Mouse (Mus musculus): ENCODE data around the gene Tmem174. TPM values are rescaled to one million over a fixed set of nuclear protein-coding genes. Genes with fewer than 3 reads are reported as not detected.

Tmem174 gene
- polyA plus RNA-seq, 1 experiment from 2014 or later: not detected

- DNase-seq (ENCODE audit: low spot score) (no peak), ATAC-seq (replicated peaks; ENCODE audit: insufficient number of reproducible peaks, low FRiP score, low TSS enrichment, low read depth) (no peak)
- no peak overlapping the region for H3K4me3 ChIP-seq (ENCODE audit: low read depth, low read length)
- WGBS: 73% methylated on average over 3 of the region's 3 CpGs
- no peak overlapping the region for H3K27ac ChIP-seq (replicated peaks; ENCODE audit: low read depth, low read length)
- H3K27me3 ChIP-seq (ENCODE audit: control insufficient read depth, insufficient read depth, low read length): no peaks in the 10 kb centered on the region
- no peaks in the 10 kb centered on the region for H3K4me1 ChIP-seq (ENCODE audit: control insufficient read depth, insufficient read depth, low read length)
- no peaks in the 10 kb centered on the region for H3K36me3 ChIP-seq (replicated peaks; ENCODE audit: control insufficient read depth, insufficient read depth, low read depth, low read length)
- no peak overlapping the region for H3K4me2 ChIP-seq (ENCODE audit: low read depth, low read length)
- H3K9me3 ChIP-seq (replicated peaks; ENCODE audit: control insufficient read depth, low read length): no peaks in the 10 kb centered on the region
- H3K9ac ChIP-seq (replicated peaks; ENCODE audit: low read length): no peak overlapping the region
These were observed 30.1 kb upstream of the Tmem174 start for GRCm38 (mm10) chr13:98667316-98667715.

DNA sequence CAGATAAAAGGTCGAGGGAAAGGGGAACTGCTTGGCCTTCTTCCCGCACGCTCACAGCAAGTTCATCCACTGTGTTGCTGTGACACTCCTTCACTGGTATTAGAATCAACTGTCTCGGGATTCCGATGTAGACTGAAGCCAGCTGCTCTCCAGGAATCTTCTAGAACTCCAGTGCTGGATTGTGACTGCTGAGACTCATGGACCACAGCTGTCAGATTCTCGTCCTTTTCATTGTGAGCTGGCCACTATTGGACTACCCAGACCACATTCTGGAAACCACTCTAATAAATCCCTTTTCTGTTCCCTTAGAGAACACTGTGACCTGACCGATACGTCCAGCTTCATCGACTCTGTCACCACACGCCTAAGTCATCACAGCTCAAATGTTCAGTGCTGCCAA, 28.0 kb upstream of the Tmem174 start:
- no peak for ATAC-seq (replicated peaks; ENCODE audit: insufficient number of reproducible peaks, low FRiP score, low TSS enrichment, low read depth)
- H3K9me3 ChIP-seq (replicated peaks; ENCODE audit: control insufficient read depth, low read length): no peaks in the 10 kb centered on the region
- DNase-seq (ENCODE audit: low spot score): no peak
- WGBS: 88% methylated on average over 10 of the region's 10 CpGs
- H3K4me2 ChIP-seq (ENCODE audit: low read depth, low read length): no peak overlapping the region
- no peak overlapping the region for H3K4me3 ChIP-seq (ENCODE audit: low read depth, low read length)
- no peak overlapping the region for H3K27ac ChIP-seq (replicated peaks; ENCODE audit: low read depth, low read length)
- H3K36me3 ChIP-seq (replicated peaks; ENCODE audit: control insufficient read depth, insufficient read depth, low read depth, low read length): no peaks in the 10 kb centered on the region
- H3K27me3 ChIP-seq (ENCODE audit: control insufficient read depth, insufficient read depth, low read length): no peaks in the 10 kb centered on the region
- no peaks in the 10 kb centered on the region for H3K4me1 ChIP-seq (ENCODE audit: control insufficient read depth, insufficient read depth, low read length)
- H3K9ac ChIP-seq (replicated peaks; ENCODE audit: low read length): no peak overlapping the region

DNA sequence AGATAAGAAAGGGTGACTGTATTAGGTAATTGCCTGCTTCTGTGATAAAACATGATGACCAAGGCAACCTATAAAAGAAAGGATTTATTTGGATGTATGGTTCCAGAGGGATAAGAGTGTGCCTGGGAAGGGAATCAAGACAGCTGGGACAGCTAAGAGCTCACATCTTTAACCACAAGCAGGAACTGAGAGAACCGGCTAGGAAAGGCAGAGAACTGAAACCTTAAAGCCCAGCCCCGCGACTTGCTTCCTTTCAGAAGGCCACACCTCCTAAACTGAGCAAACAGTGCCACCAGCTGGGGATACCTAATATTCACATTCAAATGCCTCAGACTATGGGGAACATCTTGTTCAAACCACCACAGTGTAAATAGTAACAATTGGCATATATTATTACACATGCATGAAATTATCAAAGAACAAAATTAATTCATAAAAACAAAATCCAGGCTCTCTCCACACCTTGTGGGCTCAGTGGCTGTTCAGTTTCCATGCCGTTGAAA, 25.0 kb upstream of the Tmem174 start:
- Histone ChIP-seq H3K9me3 (replicated peaks; ENCODE audit: control insufficient read depth, low read length) (no peaks in the 10 kb centered on the region), H3K4me3 (ENCODE audit: low read depth, low read length) (no peak overlapping the region), H3K27me3 (ENCODE audit: control insufficient read depth, insufficient read depth, low read length) (no peaks in the 10 kb centered on the region), H3K4me2 (ENCODE audit: low read depth, low read length) (no peak overlapping the region), H3K4me1 (ENCODE audit: control insufficient read depth, insufficient read depth, low read length) (no peaks in the 10 kb centered on the region), H3K36me3 (replicated peaks; ENCODE audit: control insufficient read depth, insufficient read depth, low read depth, low read length) (no peaks in the 10 kb centered on the region), H3K27ac (replicated peaks; ENCODE audit: low read depth, low read length) (no peak overlapping the region), H3K9ac (replicated peaks; ENCODE audit: low read length) (no peak overlapping the region)
- DNase-seq (ENCODE audit: low spot score): no peak
- 84% methylated on average over 4 of the region's 4 CpGs for WGBS
- no peak for ATAC-seq (replicated peaks; ENCODE audit: insufficient number of reproducible peaks, low FRiP score, low TSS enrichment, low read depth)

DNA sequence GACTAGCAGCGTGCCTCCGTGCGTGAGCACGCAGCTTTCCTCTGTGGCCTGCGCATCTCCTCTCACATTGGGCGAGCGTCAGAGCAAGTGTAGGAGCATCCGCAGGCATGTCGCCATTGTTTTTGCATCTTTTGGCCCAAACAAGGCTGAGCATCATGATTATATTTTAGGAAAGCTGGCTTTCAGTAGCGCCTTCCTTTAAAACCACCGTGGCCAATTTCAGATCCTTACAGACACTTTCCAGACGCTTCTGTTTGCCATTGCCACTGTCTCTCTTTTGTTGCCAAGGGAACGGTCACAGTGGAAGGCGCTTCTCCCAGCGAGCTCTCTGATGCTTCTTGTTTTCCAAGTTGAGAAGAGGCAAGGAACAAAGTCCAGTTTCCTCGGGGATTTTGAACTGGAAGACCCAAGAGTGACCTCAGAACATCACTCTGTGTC, 18.8 kb upstream of the Tmem174 start:
- no peak for DNase-seq (ENCODE audit: low spot score)
- Histone ChIP-seq H3K4me1 (ENCODE audit: control insufficient read depth, insufficient read depth, low read length) (no peaks in the 10 kb centered on the region), H3K9ac (replicated peaks; ENCODE audit: low read length) (no peak overlapping the region), H3K4me3 (ENCODE audit: low read depth, low read length) (no peak overlapping the region), H3K9me3 (replicated peaks; ENCODE audit: control insufficient read depth, low read length) (no peaks in the 10 kb centered on the region), H3K27ac (replicated peaks; ENCODE audit: low read depth, low read length) (no peak overlapping the region), H3K4me2 (ENCODE audit: low read depth, low read length) (no peak overlapping the region), H3K36me3 (replicated peaks; ENCODE audit: control insufficient read depth, insufficient read depth, low read depth, low read length) (no peaks in the 10 kb centered on the region), H3K27me3 (ENCODE audit: control insufficient read depth, insufficient read depth, low read length) (no peaks in the 10 kb centered on the region)
- no peak for ATAC-seq (replicated peaks; ENCODE audit: insufficient number of reproducible peaks, low FRiP score, low TSS enrichment, low read depth)
- 88% methylated on average over 16 of the region's 16 CpGs for WGBS

DNA sequence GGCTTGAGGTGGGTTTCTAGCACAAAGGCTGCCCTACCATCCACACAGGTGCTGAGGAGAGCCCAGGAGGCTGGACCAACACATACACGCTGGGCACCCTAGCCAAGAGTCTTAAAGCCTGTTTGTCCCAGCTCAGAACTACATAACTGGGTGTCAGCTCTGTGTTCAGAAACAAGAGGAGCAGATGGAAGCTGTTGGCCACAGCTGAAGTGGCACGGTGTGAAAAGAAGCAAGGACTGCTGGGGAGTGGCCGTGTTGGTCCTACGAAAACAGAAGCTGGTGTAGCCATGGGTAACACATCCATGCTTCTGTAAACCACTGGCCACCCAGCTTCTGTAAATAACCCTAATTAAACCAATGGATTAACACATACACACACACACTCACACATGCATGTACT, 18.1 kb upstream of the Tmem174 start:
- ATAC-seq (replicated peaks; ENCODE audit: insufficient number of reproducible peaks, low FRiP score, low TSS enrichment, low read depth) (no peak), DNase-seq (ENCODE audit: low spot score) (no peak)
- Histone ChIP-seq H3K4me2 (ENCODE audit: low read depth, low read length) (no peak overlapping the region), H3K9me3 (replicated peaks; ENCODE audit: control insufficient read depth, low read length) (no peaks in the 10 kb centered on the region), H3K4me1 (ENCODE audit: control insufficient read depth, insufficient read depth, low read length) (no peaks in the 10 kb centered on the region), H3K27me3 (ENCODE audit: control insufficient read depth, insufficient read depth, low read length) (no peaks in the 10 kb centered on the region), H3K9ac (replicated peaks; ENCODE audit: low read length) (no peak overlapping the region), H3K27ac (replicated peaks; ENCODE audit: low read depth, low read length) (no peak overlapping the region), H3K4me3 (ENCODE audit: low read depth, low read length) (no peak overlapping the region), H3K36me3 (replicated peaks; ENCODE audit: control insufficient read depth, insufficient read depth, low read depth, low read length) (no peaks in the 10 kb centered on the region)
- 90% methylated on average over 4 of the region's 4 CpGs for WGBS

GRCm38 (mm10) chr13:98654129-98654939, 17.1 kb upstream of the Tmem174 start:
- H3K27ac ChIP-seq (replicated peaks; ENCODE audit: low read depth, low read length): no peak overlapping the region

DNA sequence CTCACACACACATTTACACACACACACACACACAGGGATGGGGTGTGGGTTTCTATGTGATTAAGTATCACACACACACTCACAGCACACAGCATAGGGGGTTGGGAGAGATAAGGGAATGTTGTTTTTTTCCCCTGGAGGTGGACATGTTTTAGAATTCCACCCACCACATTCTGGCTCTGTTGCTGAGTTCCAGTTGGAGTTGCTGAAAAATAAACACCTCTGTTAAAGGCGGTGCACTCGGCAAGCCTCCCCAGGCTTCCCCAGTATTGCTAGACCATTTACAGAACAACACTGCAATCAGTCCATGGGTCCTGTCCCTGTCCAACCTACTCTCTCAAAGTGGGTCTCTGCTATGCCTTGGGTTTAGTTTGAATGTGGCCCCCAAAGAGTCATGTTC, 15.0 kb upstream of the Tmem174 start:
- 87% methylated on average over 2 of the region's 2 CpGs for WGBS
- no peak for ATAC-seq (replicated peaks; ENCODE audit: insufficient number of reproducible peaks, low FRiP score, low TSS enrichment, low read depth)

More at GRCm38 (mm10) chr13:98654129-98654939, 17.1 kb upstream of the Tmem174 start:
- 70% methylated on average over 10 of the region's 10 CpGs for WGBS
- H3K9me3 ChIP-seq (replicated peaks; ENCODE audit: control insufficient read depth, low read length): no peaks in the 10 kb centered on the region
- H3K4me1 ChIP-seq (ENCODE audit: control insufficient read depth, insufficient read depth, low read length): no peaks in the 10 kb centered on the region
- H3K9ac ChIP-seq (replicated peaks; ENCODE audit: low read length): no peak overlapping the region
- no peak overlapping the region for H3K4me2 ChIP-seq (ENCODE audit: low read depth, low read length)
- ATAC-seq (replicated peaks; ENCODE audit: insufficient number of reproducible peaks, low FRiP score, low TSS enrichment, low read depth): no peak
- DNase-seq (ENCODE audit: low spot score): no peak
- no peak overlapping the region for H3K4me3 ChIP-seq (ENCODE audit: low read depth, low read length)
- no peaks in the 10 kb centered on the region for H3K36me3 ChIP-seq (replicated peaks; ENCODE audit: control insufficient read depth, insufficient read depth, low read depth, low read length)
- H3K27me3 ChIP-seq (ENCODE audit: control insufficient read depth, insufficient read depth, low read length): no peaks in the 10 kb centered on the region

GRCm38 (mm10) chr13:98651228-98651977, 14.2 kb upstream of the Tmem174 start:
- Histone ChIP-seq H3K4me3 (ENCODE audit: low read depth, low read length) (no peak overlapping the region), H3K36me3 (replicated peaks; ENCODE audit: control insufficient read depth, insufficient read depth, low read depth, low read length) (no peaks in the 10 kb centered on the region), H3K4me2 (ENCODE audit: low read depth, low read length) (no peak overlapping the region), H3K27ac (replicated peaks; ENCODE audit: low read depth, low read length) (no peak overlapping the region), H3K9me3 (replicated peaks; ENCODE audit: control insufficient read depth, low read length) (no peaks in the 10 kb centered on the region), H3K4me1 (ENCODE audit: control insufficient read depth, insufficient read depth, low read length) (no peaks in the 10 kb centered on the region), H3K27me3 (ENCODE audit: control insufficient read depth, insufficient read depth, low read length) (no peaks in the 10 kb centered on the region), H3K9ac (replicated peaks; ENCODE audit: low read length) (no peak overlapping the region)
- ATAC-seq (replicated peaks; ENCODE audit: insufficient number of reproducible peaks, low FRiP score, low TSS enrichment, low read depth): no peak
- WGBS: 74% methylated on average over 17 of the region's 17 CpGs
- no peak for DNase-seq (ENCODE audit: low spot score)

More for the DNA sequence above, 15.0 kb upstream of the Tmem174 start:
- H3K4me1 ChIP-seq (ENCODE audit: control insufficient read depth, insufficient read depth, low read length): no peaks in the 10 kb centered on the region
- no peak overlapping the region for H3K4me2 ChIP-seq (ENCODE audit: low read depth, low read length)
- H3K36me3 ChIP-seq (replicated peaks; ENCODE audit: control insufficient read depth, insufficient read depth, low read depth, low read length): no peaks in the 10 kb centered on the region
- H3K27ac ChIP-seq (replicated peaks; ENCODE audit: low read depth, low read length): no peak overlapping the region
- H3K9ac ChIP-seq (replicated peaks; ENCODE audit: low read length): no peak overlapping the region
- no peaks in the 10 kb centered on the region for H3K9me3 ChIP-seq (replicated peaks; ENCODE audit: control insufficient read depth, low read length)
- no peak for DNase-seq (ENCODE audit: low spot score)
- no peaks in the 10 kb centered on the region for H3K27me3 ChIP-seq (ENCODE audit: control insufficient read depth, insufficient read depth, low read length)
- no peak overlapping the region for H3K4me3 ChIP-seq (ENCODE audit: low read depth, low read length)

All from embryonic facial prominence, embryonic 11.5 days (tissue).